Mouse (Mus musculus): ENCODE measurements around the gene Klhl29. TPM values are rescaled to one million over a fixed set of nuclear protein-coding genes. Genes with fewer than 3 reads are reported as not detected.

The Klhl29 gene
- polyA plus RNA-seq, 1 experiment = not detected

DNA sequence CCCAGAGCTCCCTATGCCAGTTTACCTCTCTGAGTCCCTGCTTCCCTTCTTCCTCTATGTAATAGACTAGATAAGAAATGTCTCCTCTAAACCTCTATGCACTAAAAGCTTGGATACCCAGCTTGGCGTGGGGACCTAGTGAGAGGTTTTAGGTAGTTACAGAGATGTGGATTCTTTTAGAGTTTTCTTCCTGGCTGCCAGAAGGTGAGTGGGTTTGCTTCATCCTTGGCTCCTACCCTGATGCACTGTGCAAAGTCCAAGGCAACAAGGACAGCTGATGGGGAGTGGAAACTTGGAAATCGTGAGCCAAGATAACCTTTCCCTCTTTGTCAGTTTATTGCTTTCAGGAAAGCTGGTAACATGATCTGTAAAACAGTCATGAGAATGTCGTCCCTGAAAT is 220.3 kb downstream of the Klhl29 start:
- TF ChIP-seq MYOG (IDR thresholded peaks at IDR 0.05; ENCODE audit: control insufficient read depth, extremely low read depth, insufficient read length) (no peak), MAX (IDR thresholded peaks at IDR 0.05) (no peak), CEBPB (IDR thresholded peaks at IDR 0.05; ENCODE audit: low read depth) (no peak), FOSL1 (IDR thresholded peaks at IDR 0.05; ENCODE audit: insufficient read depth, low read length, poor library complexity, severe bottlenecking) (no peak), USF1 (IDR thresholded peaks at IDR 0.05; ENCODE audit: low read depth) (no peak), CTCF (IDR thresholded peaks at IDR 0.05; ENCODE audit: control insufficient read depth, insufficient read depth, insufficient read length) (no peak), MYOD1 (IDR thresholded peaks at IDR 0.05; ENCODE audit: control insufficient read depth, insufficient read length, low read depth) (no peak)
- Histone ChIP-seq H3K36me3 (ENCODE audit: control insufficient read depth, insufficient read depth) (no peaks in the 10 kb centered on the region), H3K27me3 (ENCODE audit: control insufficient read depth, insufficient read depth, insufficient read length) (no peaks in the 10 kb centered on the region), H3K79me3 (ENCODE audit: low read depth) (no peaks in the 10 kb centered on the region), H3K79me2 (ENCODE audit: control insufficient read depth, insufficient read depth) (no peaks in the 10 kb centered on the region), H3K4me3 (ENCODE audit: insufficient read depth, poor library complexity, severe bottlenecking) (no peak overlapping the region), H3ac (ENCODE audit: control insufficient read depth, insufficient read length, low read depth) (no peak overlapping the region)

DNA sequence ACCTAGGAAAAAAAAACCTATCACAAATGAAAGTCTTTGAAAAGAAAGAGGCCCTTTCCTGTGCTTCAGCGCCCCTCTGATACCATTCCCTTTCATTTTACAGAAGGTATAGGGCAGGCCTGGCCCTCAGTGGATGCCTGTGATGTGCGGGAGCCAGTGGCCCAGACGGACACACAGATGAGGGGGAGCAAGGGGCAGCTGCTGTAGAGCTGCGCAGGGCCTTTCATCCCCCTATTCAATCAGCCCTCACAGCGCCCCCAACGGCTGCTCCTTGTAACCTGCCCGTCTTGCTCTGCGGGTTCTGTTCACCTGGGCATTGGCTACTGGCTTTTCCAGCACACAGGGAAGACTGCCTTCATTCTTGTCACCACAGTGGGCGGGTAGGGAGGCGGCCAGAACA is 223.6 kb downstream of the Klhl29 start:
- Histone ChIP-seq H3K4me3 (ENCODE audit: insufficient read depth, poor library complexity, severe bottlenecking) (no peak overlapping the region), H3ac (ENCODE audit: control insufficient read depth, insufficient read length, low read depth) (no peak overlapping the region), H3K27me3 (ENCODE audit: control insufficient read depth, insufficient read depth, insufficient read length) (no peaks in the 10 kb centered on the region), H3K36me3 (ENCODE audit: control insufficient read depth, insufficient read depth) (no peaks in the 10 kb centered on the region), H3K79me3 (ENCODE audit: low read depth) (no peaks in the 10 kb centered on the region), H3K79me2 (ENCODE audit: control insufficient read depth, insufficient read depth) (no peaks in the 10 kb centered on the region)
- no peak for TF ChIP-seq USF1 (IDR thresholded peaks at IDR 0.05; ENCODE audit: low read depth)
- no peak for TF ChIP-seq MAX (IDR thresholded peaks at IDR 0.05)
- TF ChIP-seq CTCF (IDR thresholded peaks at IDR 0.05; ENCODE audit: control insufficient read depth, insufficient read depth, insufficient read length) = no peak
- TF ChIP-seq FOSL1 (IDR thresholded peaks at IDR 0.05; ENCODE audit: insufficient read depth, low read length, poor library complexity, severe bottlenecking) = no peak
- no peak for TF ChIP-seq MYOG (IDR thresholded peaks at IDR 0.05; ENCODE audit: control insufficient read depth, extremely low read depth, insufficient read length)
- TF ChIP-seq CEBPB (IDR thresholded peaks at IDR 0.05; ENCODE audit: low read depth) = no peak
- TF ChIP-seq MYOD1 (IDR thresholded peaks at IDR 0.05; ENCODE audit: control insufficient read depth, insufficient read length, low read depth) = no peak

- no peak overlapping the region for H3ac ChIP-seq (ENCODE audit: control insufficient read depth, insufficient read length, low read depth)
- no peak overlapping the region for H3K4me3 ChIP-seq (ENCODE audit: insufficient read depth, poor library complexity, severe bottlenecking)
- H3K79me3 ChIP-seq (ENCODE audit: low read depth) = no peaks in the 10 kb centered on the region
- no peak for TF ChIP-seq FOSL1 (IDR thresholded peaks at IDR 0.05; ENCODE audit: insufficient read depth, low read length, poor library complexity, severe bottlenecking)
- TF ChIP-seq CTCF (IDR thresholded peaks at IDR 0.05; ENCODE audit: control insufficient read depth, insufficient read depth, insufficient read length) = no peak
- TF ChIP-seq USF1 (IDR thresholded peaks at IDR 0.05; ENCODE audit: low read depth) = no peak
- no peak for TF ChIP-seq CEBPB (IDR thresholded peaks at IDR 0.05; ENCODE audit: low read depth)
- TF ChIP-seq MYOG (IDR thresholded peaks at IDR 0.05; ENCODE audit: control insufficient read depth, extremely low read depth, insufficient read length) = no peak
- TF ChIP-seq MYOD1 (IDR thresholded peaks at IDR 0.05; ENCODE audit: control insufficient read depth, insufficient read length, low read depth) = no peak
- TF ChIP-seq MAX (IDR thresholded peaks at IDR 0.05) = no peak
- no peaks in the 10 kb centered on the region for H3K36me3 ChIP-seq (ENCODE audit: control insufficient read depth, insufficient read depth)
- H3K27me3 ChIP-seq (ENCODE audit: control insufficient read depth, insufficient read depth, insufficient read length) = no peaks in the 10 kb centered on the region
- no peaks in the 10 kb centered on the region for H3K79me2 ChIP-seq (ENCODE audit: control insufficient read depth, insufficient read depth)
Observed at GRCm38 (mm10) chr12:5147346-5148035, 228.0 kb downstream of the Klhl29 start.

- Histone ChIP-seq H3K79me3 (ENCODE audit: low read depth) (no peaks in the 10 kb centered on the region), H3K36me3 (ENCODE audit: control insufficient read depth, insufficient read depth) (no peaks in the 10 kb centered on the region), H3K79me2 (ENCODE audit: control insufficient read depth, insufficient read depth) (no peaks in the 10 kb centered on the region), H3ac (ENCODE audit: control insufficient read depth, insufficient read length, low read depth) (no peak overlapping the region), H3K4me3 (ENCODE audit: insufficient read depth, poor library complexity, severe bottlenecking) (no peak overlapping the region), H3K27me3 (ENCODE audit: control insufficient read depth, insufficient read depth, insufficient read length) (no peaks in the 10 kb centered on the region)
- TF ChIP-seq FOSL1 (IDR thresholded peaks at IDR 0.05; ENCODE audit: insufficient read depth, low read length, poor library complexity, severe bottlenecking) = no peak
- TF ChIP-seq CTCF (IDR thresholded peaks at IDR 0.05; ENCODE audit: control insufficient read depth, insufficient read depth, insufficient read length) = no peak
- TF ChIP-seq MYOG (IDR thresholded peaks at IDR 0.05; ENCODE audit: control insufficient read depth, extremely low read depth, insufficient read length) = no peak
- no peak for TF ChIP-seq CEBPB (IDR thresholded peaks at IDR 0.05; ENCODE audit: low read depth)
- no peak for TF ChIP-seq MAX (IDR thresholded peaks at IDR 0.05)
- TF ChIP-seq USF1 (IDR thresholded peaks at IDR 0.05; ENCODE audit: low read depth) = no peak
- no peak for TF ChIP-seq MYOD1 (IDR thresholded peaks at IDR 0.05; ENCODE audit: control insufficient read depth, insufficient read length, low read depth)
Observed at GRCm38 (mm10) chr12:5143903-5144781, 231.3 kb downstream of the Klhl29 start.

DNA sequence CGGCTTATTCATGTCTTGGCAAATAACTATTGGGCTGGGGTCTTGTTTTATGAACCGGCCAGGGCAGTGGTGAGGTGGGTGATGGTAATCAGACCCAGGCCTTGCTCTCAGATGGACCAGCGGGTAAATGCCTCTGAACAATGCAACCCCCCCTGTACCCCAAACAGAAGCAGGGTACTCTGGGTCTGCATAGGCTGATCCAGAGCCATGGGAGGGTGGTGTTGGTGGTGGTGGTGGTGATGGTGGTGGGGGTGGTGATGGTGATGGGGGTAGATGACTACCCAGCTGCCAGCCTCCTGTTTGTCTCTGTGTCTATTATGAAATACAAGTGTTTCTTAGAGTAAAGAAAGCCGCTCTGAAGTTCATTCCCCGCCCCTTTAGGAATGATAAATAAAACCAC is 232.3 kb downstream of the Klhl29 start:
- Histone ChIP-seq H3K27me3 (ENCODE audit: control insufficient read depth, insufficient read depth, insufficient read length) (no peaks in the 10 kb centered on the region), H3K79me3 (ENCODE audit: low read depth) (no peaks in the 10 kb centered on the region), H3K36me3 (ENCODE audit: control insufficient read depth, insufficient read depth) (no peaks in the 10 kb centered on the region), H3K4me3 (ENCODE audit: insufficient read depth, poor library complexity, severe bottlenecking) (no peak overlapping the region), H3ac (ENCODE audit: control insufficient read depth, insufficient read length, low read depth) (no peak overlapping the region), H3K79me2 (ENCODE audit: control insufficient read depth, insufficient read depth) (no peaks in the 10 kb centered on the region)
- no peak for TF ChIP-seq CEBPB (IDR thresholded peaks at IDR 0.05; ENCODE audit: low read depth)
- no peak for TF ChIP-seq USF1 (IDR thresholded peaks at IDR 0.05; ENCODE audit: low read depth)
- no peak for TF ChIP-seq MAX (IDR thresholded peaks at IDR 0.05)
- TF ChIP-seq FOSL1 (IDR thresholded peaks at IDR 0.05; ENCODE audit: insufficient read depth, low read length, poor library complexity, severe bottlenecking) = no peak
- TF ChIP-seq CTCF (IDR thresholded peaks at IDR 0.05; ENCODE audit: control insufficient read depth, insufficient read depth, insufficient read length) = no peak
- no peak for TF ChIP-seq MYOD1 (IDR thresholded peaks at IDR 0.05; ENCODE audit: control insufficient read depth, insufficient read length, low read depth)
- no peak for TF ChIP-seq MYOG (IDR thresholded peaks at IDR 0.05; ENCODE audit: control insufficient read depth, extremely low read depth, insufficient read length)

Measured in C2C12 (cell line).